Mouse (Mus musculus): ENCODE measurements around the gene Ccdc33.

The Ccdc33 gene

GRCm38 (mm10) chr9:58011027-58011426 lies 107.6 kb downstream of the Ccdc33 start:
- DNase-seq (ENCODE audit: low spot score), result no peak

GRCm38 (mm10) chr9:58009588-58009987 lies 109.0 kb downstream of the Ccdc33 start:
- DNase-seq (ENCODE audit: low spot score), result no peak

- DNase-seq (ENCODE audit: low spot score), result no peak
These were observed 109.6 kb downstream of the Ccdc33 start for GRCm38 (mm10) chr9:58009015-58009362.

GRCm38 (mm10) chr9:58008336-58009014 lies 110.1 kb downstream of the Ccdc33 start:
- no peak for DNase-seq (ENCODE audit: low spot score)

GRCm38 (mm10) chr9:58005753-58006461 lies 112.7 kb downstream of the Ccdc33 start, which contains the start of gene Cyp11a1:
Gene Cyp11a1, plus strand, starts transcription at chr9:58006411.
- no peak for DNase-seq (ENCODE audit: low spot score)

GRCm38 (mm10) chr9:58003272-58003671 lies 115.4 kb downstream of the Ccdc33 start:
- no peak for DNase-seq (ENCODE audit: low spot score)

GRCm38 (mm10) chr9:57999676-58000075 lies 118.9 kb downstream of the Ccdc33 start:
- no peak for DNase-seq (ENCODE audit: low spot score)

GRCm38 (mm10) chr9:57998685-57999084 lies 119.9 kb downstream of the Ccdc33 start:
- no peak for DNase-seq (ENCODE audit: low spot score)

GRCm38 (mm10) chr9:57998032-57998659 lies 120.5 kb downstream of the Ccdc33 start:
- no peak for DNase-seq (ENCODE audit: low spot score)

- DNase-seq (ENCODE audit: low spot score), result no peak
These were observed 121.1 kb downstream of the Ccdc33 start for GRCm38 (mm10) chr9:57997511-57998031.

GRCm38 (mm10) chr9:57995282-57995681 lies 123.3 kb downstream of the Ccdc33 start:
- DNase-seq (ENCODE audit: low spot score), result no peak

- DNase-seq (ENCODE audit: low spot score), result no peak
These were observed 125.6 kb downstream of the Ccdc33 start for GRCm38 (mm10) chr9:57992781-57993591.

GRCm38 (mm10) chr9:57992060-57992459 lies 126.6 kb downstream of the Ccdc33 start:
- no peak for DNase-seq (ENCODE audit: low spot score)

- DNase-seq (ENCODE audit: low spot score), result no peak
These were observed 128.0 kb downstream of the Ccdc33 start for GRCm38 (mm10) chr9:57990438-57991110.

- DNase-seq (ENCODE audit: low spot score), result no peak
These were observed 129.3 kb downstream of the Ccdc33 start for GRCm38 (mm10) chr9:57989309-57989708.

- no peak for DNase-seq (ENCODE audit: low spot score)
These were observed 130.5 kb downstream of the Ccdc33 start for GRCm38 (mm10) chr9:57988098-57988497.

- no peak for DNase-seq (ENCODE audit: low spot score)
These were observed 132.3 kb downstream of the Ccdc33 start for GRCm38 (mm10) chr9:57986293-57986692.

GRCm38 (mm10) chr9:57985304-57985703 lies 133.3 kb downstream of the Ccdc33 start:
- no peak for DNase-seq (ENCODE audit: low spot score)

GRCm38 (mm10) chr9:57980570-57980969 lies 138.1 kb downstream of the Ccdc33 start:
- no peak for DNase-seq (ENCODE audit: low spot score)

- DNase-seq (ENCODE audit: low spot score), result no peak
These were observed 139.8 kb downstream of the Ccdc33 start for GRCm38 (mm10) chr9:57978858-57979257.

All from ovary, postnatal 10 days (tissue).